Mouse (Mus musculus) MEL (cell line): ENCODE results near the gene Ehbp1. TPM values are rescaled to one million over a fixed set of nuclear protein-coding genes. Genes with fewer than 3 reads are reported as not detected.

Experiments
- DNase-seq: peaks from one replicate; pipeline ENCODE4 v3.0.0; 2011; ENCODE audit warnings: low read depth, low spot score
- H3K27ac ChIP-seq: 2 replicates; pipeline ENCODE4 v1.5.1; 2012; ENCODE audit warnings: low read depth, mild to moderate bottlenecking, control low read depth, low read length, moderate library complexity; ENCODE audit not compliant: control insufficient read depth
- H3K27me3 ChIP-seq, 2 experiments: fragments of 150-350 bp in 1 of 2; sonication (generic) in 1 of 2; 2 replicates each; pipeline ENCODE4 v1.6.1; 2012; ENCODE audit warnings: low read length in 2 of 2, mild to moderate bottlenecking in 2 of 2, improper control_type of control experiment in 1 of 2, moderate library complexity in 1 of 2; ENCODE audit not compliant: insufficient read depth in 2 of 2, control insufficient read depth in 1 of 2
- H3K36me3 ChIP-seq, 2 experiments: 2 replicates each; pipeline ENCODE4 v1.6.1; 2012 to 2014; ENCODE audit warnings: low read length in 2 of 2, improper control_type of control experiment in 1 of 2, inconsistent platforms in 1 of 2, mild to moderate bottlenecking in 1 of 2; ENCODE audit not compliant: insufficient read depth in 2 of 2, control insufficient read depth in 1 of 2
- H3K4me1 ChIP-seq, 2 experiments: fragments of 150-350 bp in 1 of 2; sonication (generic) in 1 of 2; 2 replicates each; pipeline ENCODE4 v1.6.1; 2012; ENCODE audit warnings: low read length in 2 of 2, improper control_type of control experiment in 1 of 2, mild to moderate bottlenecking in 1 of 2; ENCODE audit not compliant: insufficient read depth in 2 of 2, control insufficient read depth in 1 of 2
- H3K4me3 ChIP-seq, 2 experiments: fragments of 150-350 bp in 1 of 2; sonication (generic) in 1 of 2; 2 replicates each; pipeline ENCODE4 v1.5.1; 2012; ENCODE audit warnings: low read depth in 2 of 2, low read length in 2 of 2, mild to moderate bottlenecking in 2 of 2, moderate library complexity in 2 of 2, control low read depth in 1 of 2, improper control_type of control experiment in 1 of 2; ENCODE audit not compliant: control insufficient read depth in 1 of 2, insufficient read depth in 1 of 2
- H3K79me2 ChIP-seq: 2 replicates; pipeline ENCODE4 v1.6.1; 2012; ENCODE audit warnings: mild to moderate bottlenecking, low read length, moderate library complexity; ENCODE audit not compliant: control insufficient read depth, poor library complexity, insufficient read depth
- H3K9ac ChIP-seq: 2 replicates; pipeline ENCODE4 v1.6.1; 2012; ENCODE audit warnings: low read depth, mild to moderate bottlenecking, control low read depth, low read length, moderate library complexity; ENCODE audit not compliant: control insufficient read depth, poor library complexity, severe bottlenecking
- H3K9me3 ChIP-seq: fragments of 150-350 bp; sonication (generic); replicated peaks from 2 replicates; pipeline ENCODE4 v1.6.1; 2012; ENCODE audit warnings: mild to moderate bottlenecking, low read length, improper control_type of control experiment, moderate library complexity; ENCODE audit not compliant: insufficient read depth
- ETS1 ChIP-seq: IDR thresholded peaks from 2 replicates; pipeline ENCODE4 v1.6.1; 2012; ENCODE audit warnings: low read depth, mild to moderate bottlenecking, inconsistent platforms, low read length, improper control_type of control experiment, moderate library complexity
- GATA1 ChIP-seq: IDR thresholded peaks from 2 replicates; pipeline ENCODE4 v1.6.1; 2011; ENCODE audit warnings: low read depth, low read length, improper control_type of control experiment
- HCFC1 ChIP-seq: IDR thresholded peaks from 2 replicates; pipeline ENCODE4 v1.6.1; 2012; ENCODE audit warnings: low read depth, mild to moderate bottlenecking, inconsistent platforms, low read length, improper control_type of control experiment, moderate library complexity
- KAT2A ChIP-seq: conservative IDR thresholded peaks from 2 replicates; pipeline ENCODE4 v1.6.1; 2012; ENCODE audit warnings: low read depth, low read length, improper control_type of control experiment, inconsistent platforms
- MAFK ChIP-seq: IDR thresholded peaks from 2 replicates; pipeline ENCODE4 v1.6.1; 2011; ENCODE audit warnings: low read depth, mild to moderate bottlenecking, low read length, improper control_type of control experiment, borderline replicate concordance
- MAX ChIP-seq: IDR thresholded peaks from 2 replicates; pipeline ENCODE4 v1.6.1; 2011; ENCODE audit warnings: low read length, improper control_type of control experiment
- MXI1 ChIP-seq: IDR thresholded peaks from 2 replicates; pipeline ENCODE4 v1.6.1; 2011; ENCODE audit warnings: mild to moderate bottlenecking, low read depth, low read length, improper control_type of control experiment
- MYB ChIP-seq: IDR thresholded peaks from 2 replicates; pipeline ENCODE4 v1.6.1; 2011; ENCODE audit warnings: mild to moderate bottlenecking, low read depth, low read length, improper control_type of control experiment
- POLR2A ChIP-seq, 2 experiments: IDR thresholded peaks; 2 replicates each; pipeline ENCODE4 v1.6.1; 2011 to 2012; ENCODE audit warnings: low read length in 2 of 2, mild to moderate bottlenecking in 2 of 2, control low read depth in 1 of 2, improper control_type of control experiment in 1 of 2, low read depth in 1 of 2, moderate library complexity in 1 of 2; ENCODE audit not compliant: control insufficient read depth in 1 of 2, insufficient read depth in 1 of 2, poor library complexity in 1 of 2
- RAD21 ChIP-seq: IDR thresholded peaks from 2 replicates; pipeline ENCODE4 v1.6.1; 2011; ENCODE audit warnings: mild to moderate bottlenecking, low read depth, low read length, improper control_type of control experiment
- TCF12 ChIP-seq: IDR thresholded peaks from 2 replicates; pipeline ENCODE4 v1.6.1; 2014; ENCODE audit warnings: low read depth, mild to moderate bottlenecking, inconsistent platforms, low read length, improper control_type of control experiment, moderate library complexity
- UBTF ChIP-seq: IDR thresholded peaks from 2 replicates; pipeline ENCODE4 v1.6.1; 2012; ENCODE audit warnings: low read depth, mild to moderate bottlenecking, inconsistent platforms, low read length, improper control_type of control experiment, moderate library complexity, borderline replicate concordance; ENCODE audit not compliant: insufficient read depth
- USF1 ChIP-seq: IDR thresholded peaks from 2 replicates; pipeline ENCODE4 v1.6.1; 2014; ENCODE audit warnings: low read depth, mild to moderate bottlenecking, inconsistent platforms, low read length, improper control_type of control experiment, moderate library complexity
- USF2 ChIP-seq, 2 experiments: IDR thresholded peaks; 2 replicates each; pipeline ENCODE4 v1.6.1; 2011 to 2012; ENCODE audit warnings: improper control_type of control experiment in 2 of 2, low read length in 2 of 2, borderline replicate concordance in 1 of 2, inconsistent platforms in 1 of 2, low read depth in 1 of 2, mild to moderate bottlenecking in 1 of 2; ENCODE audit not compliant: insufficient read depth in 1 of 2
- ZKSCAN1 ChIP-seq: IDR thresholded peaks from 2 replicates; pipeline ENCODE4 v1.6.1; 2012; ENCODE audit warnings: low read depth, mild to moderate bottlenecking, inconsistent platforms, low read length, improper control_type of control experiment, moderate library complexity
- polyA plus RNA-seq, 2 experiments: library from polyadenylated mRNA; stranded (reverse) in 1 of 2; unstranded in 1 of 2; fragments of >175 nt in 1 of 2; fragments of >200 nt in 1 of 2; gene quantifications; 2 replicates each; pipeline versions ENCODE4 v1.2.1 to v1.2.4; 2012; ENCODE audit warnings: low replicate concordance in 2 of 2, low read depth in 1 of 2; ENCODE audit not compliant: insufficient read length in 2 of 2, insufficient read depth in 1 of 2, missing spikeins in 1 of 2
- total RNA-seq: library from RNA; depleted of rRNA; stranded (reverse); fragments of 300-350 nt; gene quantifications from 2 replicates; pipeline ENCODE4 v1.2.3, GENCODE M21; 2012

Gene Ehbp1
- total and polyA plus RNA-seq, 3 experiments: 3.6 to 3.7 TPM; not detected in 1

DNA sequence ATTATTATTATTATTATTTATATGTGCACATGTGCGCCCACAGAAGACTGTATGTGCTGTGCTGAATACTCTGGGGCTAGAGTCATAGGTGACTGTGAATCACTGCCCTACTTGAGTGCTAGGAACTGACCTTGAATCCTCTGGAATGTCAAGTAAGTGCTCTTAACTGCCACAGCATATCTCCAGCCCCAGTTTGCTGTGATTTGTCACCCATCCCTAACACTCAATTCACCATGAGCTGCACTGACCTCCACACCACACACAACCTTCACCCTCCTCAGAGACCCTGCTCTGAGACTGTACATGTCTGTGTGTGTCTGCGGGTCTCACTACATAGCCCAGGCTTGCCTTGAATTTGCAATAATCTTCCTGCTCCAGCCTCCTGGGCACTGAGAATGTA is 185.9 kb downstream of the Ehbp1 start:
- no peak overlapping the region for H3K27ac ChIP-seq
- H3K27me3 ChIP-seq: no peaks in the 10 kb centered on the region
- H3K36me3 ChIP-seq: peaks cover 0 to 2% of the 10 kb centered on the region in 2 experiments; a peak in 2 of 4 replicates
- no peaks in the 10 kb centered on the region for H3K79me2 ChIP-seq
- no peak overlapping the region for H3K9ac ChIP-seq
- H3K4me1 ChIP-seq: no peaks in the 10 kb centered on the region; a peak in 1 of 4 replicates
- TF ChIP-seq MXI1: no peak
- TF ChIP-seq MAFK: no peak
- TF ChIP-seq TCF12: no peak
- no peak for DNase-seq
- no peaks in the 10 kb centered on the region for H3K9me3 ChIP-seq
- H3K4me3 ChIP-seq: no peak overlapping the region

DNA sequence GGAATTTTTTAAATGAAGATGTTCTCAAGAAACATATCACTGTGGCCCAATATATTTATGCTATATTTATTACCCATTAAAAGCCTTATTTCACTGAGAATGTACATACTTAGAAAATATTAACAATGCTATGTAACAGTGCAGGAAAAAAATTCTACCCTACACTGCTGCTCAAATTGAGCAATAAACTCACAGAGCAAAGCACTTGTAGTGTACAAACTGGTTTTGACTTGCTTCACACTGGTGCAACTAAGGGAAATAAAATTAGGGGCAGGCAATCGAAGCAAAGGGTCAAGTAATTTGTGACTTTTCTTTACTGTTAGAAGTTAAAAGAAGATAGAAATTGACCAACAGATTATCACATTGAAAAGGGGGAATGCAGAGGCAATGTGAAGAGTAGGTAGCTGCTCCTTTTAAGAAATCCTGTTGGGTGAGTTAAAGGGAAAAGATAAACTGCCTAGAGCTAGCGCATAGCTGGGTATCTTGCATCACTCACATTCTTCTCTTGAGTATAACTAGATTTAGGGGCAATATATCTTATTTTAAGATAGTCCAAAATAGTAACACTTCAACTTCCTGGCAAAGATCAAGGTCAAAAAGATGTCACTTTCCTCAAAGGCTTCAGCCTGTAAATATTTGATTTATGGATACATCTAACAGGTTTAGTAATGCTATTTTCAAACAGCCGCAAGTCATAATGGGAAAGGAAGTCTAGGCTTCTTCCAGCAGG is 186.6 kb downstream of the Ehbp1 start:
- H3K9ac ChIP-seq: no peak overlapping the region
- peaks cover 0 to 2% of the 10 kb centered on the region in 2 experiments; a peak in 2 of 4 replicates for H3K36me3 ChIP-seq
- no peaks in the 10 kb centered on the region for H3K27me3 ChIP-seq
- no peak for DNase-seq
- H3K79me2 ChIP-seq: no peaks in the 10 kb centered on the region
- H3K4me1 ChIP-seq: no peaks in the 10 kb centered on the region; a peak in 1 of 4 replicates
- H3K9me3 ChIP-seq: no peaks in the 10 kb centered on the region
- TF ChIP-seq RAD21: no peak
- TF ChIP-seq ETS1: no peak
- no peak for TF ChIP-seq TCF12
- TF ChIP-seq MAX: no peak
- no peak for TF ChIP-seq GATA1
- no peak for TF ChIP-seq MYB
- no peak for TF ChIP-seq POLR2A (IDR thresholded peaks at IDR 0.05; ENCODE audit: control insufficient read depth in 1 of 2, insufficient read depth in 1 of 2, low read depth in 1 of 2, low read length in 2 of 2, poor library complexity in 1 of 2)
- no peak for TF ChIP-seq ZKSCAN1
- no peak for TF ChIP-seq USF1
- no peak for TF ChIP-seq USF2 (IDR thresholded peaks at IDR 0.05; ENCODE audit: borderline replicate concordance in 1 of 2, insufficient read depth in 1 of 2, low read depth in 1 of 2, low read length in 2 of 2)
- no peak for TF ChIP-seq HCFC1
- no peak for TF ChIP-seq KAT2A
- TF ChIP-seq UBTF: no peak
- no peak overlapping the region for H3K4me3 ChIP-seq
- no peak overlapping the region for H3K27ac ChIP-seq
